Mouse (Mus musculus): ENCODE measurements around the gene Rnf168. TPM values are rescaled to one million over a fixed set of nuclear protein-coding genes. Genes with fewer than 3 reads are reported as not detected.

Rnf168 gene
- polyA plus RNA-seq, 1 experiment from 2014 or later: 25.0 TPM

DNA sequence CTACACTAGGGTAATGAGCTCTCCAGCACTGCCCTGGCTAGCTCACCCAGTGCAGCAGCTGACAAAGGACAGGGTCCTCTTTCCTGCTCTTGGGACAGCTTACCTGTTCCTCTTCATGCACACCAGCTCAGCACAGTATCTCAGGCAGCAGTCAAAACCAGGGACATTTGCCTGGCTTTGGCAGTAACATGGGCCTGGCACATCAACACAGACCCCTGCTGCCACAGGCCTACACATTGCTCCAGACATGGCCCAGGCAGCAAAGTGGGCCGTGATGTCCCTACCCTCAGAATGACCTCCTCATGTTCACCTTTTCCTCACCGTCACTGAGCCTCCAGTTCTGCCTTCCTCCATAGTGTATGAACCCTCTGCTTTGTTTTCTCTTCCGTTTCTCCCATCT is 73.5 kb downstream of the Rnf168 start:
- DNase-seq (ENCODE audit: low spot score): no peak
- Histone ChIP-seq H3K36me3 (ENCODE audit: control insufficient read depth, insufficient read depth, low read length) (peaks cover 6% of the 10 kb centered on the region; the same call in 1 of the 2 replicates), H3K9ac (ENCODE audit: low read length) (no peak overlapping the region), H3K4me3 (ENCODE audit: low read depth, low read length) (no peak overlapping the region), H3K9me3 (ENCODE audit: control insufficient read depth, low read length) (no peaks in the 10 kb centered on the region), H3K27me3 (ENCODE audit: control insufficient read depth, insufficient read depth, low read length) (no peaks in the 10 kb centered on the region), H3K27ac (replicated peaks; ENCODE audit: low read depth, low read length) (no peak overlapping the region), H3K4me2 (ENCODE audit: low read depth, severe bottlenecking) (no peak overlapping the region), H3K4me1 (ENCODE audit: control insufficient read depth, insufficient read depth, low read length) (no peaks in the 10 kb centered on the region)
- WGBS: 93% methylated on average over 3 of the region's 3 CpGs
- no peak for ATAC-seq (ENCODE audit: insufficient number of reproducible peaks, low FRiP score, low TSS enrichment, low read depth)

MicroRNAs within 50 kb of the gene (microRNA counts, 519-probe panel; counts per million panel counts)
- microRNA mmu-miR-1946a: not detected

Small RNA genes lying within 50 kb of the gene (microRNA-seq; reads per million reads assigned to microRNA genes)
- gene Mir1946a: not detected

Other genes with a start within 250 kb of the Rnf168 start
- 41.1 and 42.7 TPM in 2 replicates for gene Pak2, start 198.1 kb upstream of the Rnf168 start, polyA plus RNA-seq (2014; fragmentation: Nextera tagmentation; extraction: Ambion mirVana)
- gene Pigx, start 177.7 kb upstream of the Rnf168 start, polyA plus RNA-seq (2014; fragmentation: Nextera tagmentation; extraction: Ambion mirVana): 131 and 137 TPM in 2 replicates
- gene Cep19, start 177.7 kb upstream of the Rnf168 start, polyA plus RNA-seq (2014; fragmentation: Nextera tagmentation; extraction: Ambion mirVana): 38.2 and 44.3 TPM in 2 replicates
- 10.1 and 11.5 TPM in 2 replicates for gene Nrros, start 111.9 kb upstream of the Rnf168 start, polyA plus RNA-seq (2014; fragmentation: Nextera tagmentation; extraction: Ambion mirVana)
- 0.25 TPM in 1 of 2 replicates, not detected in the other for gene Bex6, start 97.6 kb upstream of the Rnf168 start, polyA plus RNA-seq (2014; fragmentation: Nextera tagmentation; extraction: Ambion mirVana)
- gene Fbxo45, start 30.3 kb upstream of the Rnf168 start, polyA plus RNA-seq (2014; fragmentation: Nextera tagmentation; extraction: Ambion mirVana): 21.6 and 23.3 TPM in 2 replicates
- gene Wdr53, start 30.2 kb upstream of the Rnf168 start, polyA plus RNA-seq (2014; fragmentation: Nextera tagmentation; extraction: Ambion mirVana): 19.2 and 20.2 TPM in 2 replicates
- not detected in 2 replicates for gene Smco1, start 6.0 kb upstream of the Rnf168 start, polyA plus RNA-seq (2014; fragmentation: Nextera tagmentation; extraction: Ambion mirVana)
- 28.0 and 30.0 TPM in 2 replicates for gene Ubxn7, start 54.8 kb downstream of the Rnf168 start, polyA plus RNA-seq (2014; fragmentation: Nextera tagmentation; extraction: Ambion mirVana)
- not detected in 2 replicates for gene Tm4sf19, start 123.0 kb downstream of the Rnf168 start, polyA plus RNA-seq (2014; fragmentation: Nextera tagmentation; extraction: Ambion mirVana)
- 32.1 and 36.1 TPM in 2 replicates for gene Tctex1d2, start 142.2 kb downstream of the Rnf168 start, polyA plus RNA-seq (2014; fragmentation: Nextera tagmentation; extraction: Ambion mirVana)
- gene Pcyt1a, start 153.5 kb downstream of the Rnf168 start, polyA plus RNA-seq (2014; fragmentation: Nextera tagmentation; extraction: Ambion mirVana): 35.6 and 37.0 TPM in 2 replicates
- gene Slc51a, start 210.4 kb downstream of the Rnf168 start, polyA plus RNA-seq (2014; fragmentation: Nextera tagmentation; extraction: Ambion mirVana): 0.33 and 0.41 TPM in 2 replicates
- not detected in 2 replicates for gene Zdhhc19, start 218.8 kb downstream of the Rnf168 start, polyA plus RNA-seq (2014; fragmentation: Nextera tagmentation; extraction: Ambion mirVana)

All from limb, embryonic 11.5 days (tissue).